Mouse (Mus musculus) hindbrain, postnatal 0 days (tissue): ENCODE data around the gene Lactb. TPM values are rescaled to one million over a fixed set of nuclear protein-coding genes. Genes with fewer than 3 reads are reported as not detected.

ENCODE experiments used
- ATAC-seq: fragments of 200-750 bp; cut with Nextera tagmentation; 2 replicates; pipeline ENCODE4 v1.8.0; 2017; ENCODE audit warnings: mild to moderate bottlenecking, moderate TSS enrichment, moderate library complexity
- DNase-seq: peaks from one replicate; pipeline ENCODE4 v3.0.0-alpha.2; 2015; ENCODE audit warnings: low spot score
- H3K27ac ChIP-seq: fragments of 300-500 bp; sonication (generic); 2 replicates; pipeline ENCODE4 v1.5.1; 2014; ENCODE audit warnings: mild to moderate bottlenecking
- H3K27me3 ChIP-seq: fragments of 300-500 bp; sonication (generic); 2 replicates; pipeline ENCODE4 v1.6.1; 2014; ENCODE audit warnings: low read length, mixed read lengths; ENCODE audit not compliant: insufficient read depth
- H3K36me3 ChIP-seq: fragments of 300-500 bp; sonication (generic); 2 replicates; pipeline ENCODE4 v1.6.1; 2014; ENCODE audit warnings: low read length, mixed read lengths; ENCODE audit not compliant: insufficient read depth
- H3K4me1 ChIP-seq: fragments of 300-500 bp; sonication (generic); 2 replicates; pipeline ENCODE4 v1.6.1; 2014; ENCODE audit warnings: antibody characterized with exemption, low read length, mixed read lengths; ENCODE audit not compliant: insufficient read depth
- H3K4me2 ChIP-seq: fragments of 300-500 bp; sonication (generic); 2 replicates; pipeline ENCODE4 v1.6.1; 2014; ENCODE audit warnings: low read depth, mild to moderate bottlenecking, low read length, moderate library complexity, mixed read lengths
- H3K4me3 ChIP-seq: fragments of 300-500 bp; sonication (generic); 2 replicates; pipeline ENCODE4 v1.5.1; 2014; ENCODE audit warnings: low read length
- H3K9ac ChIP-seq: fragments of 300-500 bp; sonication (generic); replicated peaks from 2 replicates; pipeline ENCODE4 v1.6.1; 2014; ENCODE audit warnings: mild to moderate bottlenecking, low read length, moderate library complexity, mixed read lengths
- H3K9me3 ChIP-seq: fragments of 300-500 bp; sonication (generic); 2 replicates; pipeline ENCODE4 v1.6.1; 2016; ENCODE audit warnings: low read length, mixed read lengths
- CTCF ChIP-seq: IDR thresholded peaks from 2 replicates; pipeline ENCODE4 v1.5.1; 2016; ENCODE audit warnings: antibody characterized with exemption, control low read depth, low read depth
- WGBS: fragments of 180-500 bp; shearing (Covaris S2); extraction: QIAGEN DNeasy Blood & Tissue Kit; methylation state at CpG from one replicate; pipeline ENCODE4 v1.1.7; 2014; 5-methylcytosine and 5-hydroxymethylcytosine counted together
- polyA plus RNA-seq: library from polyadenylated mRNA; unstranded; fragments of >200 nt; fragmentation: Nextera tagmentation; extraction: Ambion mirVana; gene quantifications from 2 replicates; pipeline ENCODE4 v1.2.1, GENCODE M21; 2015
- total RNA-seq: library from RNA; depleted of rRNA; stranded (reverse); fragments of >200 nt; gene quantifications from 2 replicates; pipeline ENCODE4 v1.2.3, GENCODE M21; 2014

The Lactb gene
- total and polyA plus RNA-seq, 2 experiments from 2014 or later, result 12.8 to 13.1 TPM

GRCm38 (mm10) chr9:67006376-67006775 lies 31.1 kb upstream of the Lactb start:
- Histone ChIP-seq H3K36me3 (no peaks in the 10 kb centered on the region), H3K4me3 (no peak overlapping the region), H3K4me1 (no peaks in the 10 kb centered on the region), H3K9ac (no peak overlapping the region), H3K27me3 (no peaks in the 10 kb centered on the region), H3K27ac (no peak overlapping the region), H3K9me3 (no peaks in the 10 kb centered on the region), H3K4me2 (no peak overlapping the region)
- TF ChIP-seq CTCF, result no peak
- WGBS, result 71% methylated on average over 4 of the region's 4 CpGs
- DNase-seq (no peak), ATAC-seq (no peak)

GRCm38 (mm10) chr9:67005161-67005742 lies 30.0 kb upstream of the Lactb start:
- ATAC-seq (peak; percentile 70), DNase-seq (peak; percentile 71)
- Histone ChIP-seq H3K9me3 (no peaks in the 10 kb centered on the region), H3K27ac (peak overlapping the region; percentile 1; the same call in 1 of the 2 replicates), H3K4me2 (no peak overlapping the region), H3K9ac (no peak overlapping the region; the same call in 1 of the 2 replicates), H3K36me3 (no peaks in the 10 kb centered on the region), H3K4me3 (no peak overlapping the region), H3K4me1 (no peaks in the 10 kb centered on the region), H3K27me3 (no peaks in the 10 kb centered on the region)
- WGBS, result 51% methylated on average over 11 of the region's 11 CpGs
- no peak for TF ChIP-seq CTCF

GRCm38 (mm10) chr9:67003656-67004055 lies 28.4 kb upstream of the Lactb start:
- Histone ChIP-seq H3K4me2 (no peak overlapping the region), H3K36me3 (no peaks in the 10 kb centered on the region), H3K27ac (no peak overlapping the region), H3K9me3 (no peaks in the 10 kb centered on the region), H3K27me3 (no peaks in the 10 kb centered on the region), H3K9ac (no peak overlapping the region), H3K4me3 (no peak overlapping the region), H3K4me1 (no peaks in the 10 kb centered on the region)
- ATAC-seq (0 out of 2 replicates have a peak, but pooled peaks have one; percentile 9), DNase-seq (no peak)
- WGBS, result 58% methylated on average over 4 of the region's 4 CpGs
- no peak for TF ChIP-seq CTCF

- 29% methylated on average over 4 of the region's 4 CpGs for WGBS
- ATAC-seq (0 out of 2 replicates have a peak, but pooled peaks have one; percentile 10), DNase-seq (no peak)
- Histone ChIP-seq H3K36me3 (no peaks in the 10 kb centered on the region), H3K4me3 (no peak overlapping the region), H3K27me3 (no peaks in the 10 kb centered on the region), H3K4me1 (no peaks in the 10 kb centered on the region), H3K9me3 (no peaks in the 10 kb centered on the region), H3K27ac (no peak overlapping the region), H3K4me2 (no peak overlapping the region), H3K9ac (no peak overlapping the region)
- no peak for TF ChIP-seq CTCF
These were observed 27.9 kb upstream of the Lactb start for GRCm38 (mm10) chr9:67003156-67003555.

GRCm38 (mm10) chr9:67001506-67001905 lies 26.2 kb upstream of the Lactb start:
- ATAC-seq (0 out of 2 replicates have a peak, but pooled peaks have one; percentile 1), DNase-seq (no peak)
- WGBS, result 78% methylated on average over 4 of the region's 4 CpGs
- no peaks in the 10 kb centered on the region for H3K36me3 ChIP-seq
- no peak overlapping the region for H3K4me2 ChIP-seq
- no peaks in the 10 kb centered on the region for H3K4me1 ChIP-seq
- no peak overlapping the region for H3K9ac ChIP-seq
- 0 out of 2 replicates have a peak overlapping the region, but pooled peaks have one; percentile 15 for H3K27ac ChIP-seq
- no peaks in the 10 kb centered on the region for H3K27me3 ChIP-seq
- H3K9me3 ChIP-seq, result no peaks in the 10 kb centered on the region
- H3K4me3 ChIP-seq, result no peak overlapping the region
- TF ChIP-seq CTCF, result no peak

GRCm38 (mm10) chr9:67001050-67001449 lies 25.8 kb upstream of the Lactb start:
- peak; percentile 82 for TF ChIP-seq CTCF
- Histone ChIP-seq H3K4me3 (no peak overlapping the region), H3K4me2 (no peak overlapping the region), H3K27ac (0 out of 2 replicates have a peak overlapping the region, but pooled peaks have one; percentile 15), H3K27me3 (no peaks in the 10 kb centered on the region), H3K9me3 (no peaks in the 10 kb centered on the region), H3K36me3 (no peaks in the 10 kb centered on the region), H3K4me1 (no peaks in the 10 kb centered on the region), H3K9ac (no peak overlapping the region)
- 5% methylated on average over 6 of the region's 6 CpGs for WGBS
- DNase-seq, result peak; percentile 92
- peak; percentile 78 for ATAC-seq

- no peak overlapping the region for H3K4me2 ChIP-seq
- H3K27me3 ChIP-seq, result no peaks in the 10 kb centered on the region
- no peaks in the 10 kb centered on the region for H3K9me3 ChIP-seq
- no peak for TF ChIP-seq CTCF
- no peak overlapping the region for H3K4me3 ChIP-seq
- H3K27ac ChIP-seq, result no peak overlapping the region
- DNase-seq (no peak), ATAC-seq (no peak)
- H3K36me3 ChIP-seq, result no peaks in the 10 kb centered on the region
- 88% methylated on average over 8 of the region's 8 CpGs for WGBS
- no peaks in the 10 kb centered on the region for H3K4me1 ChIP-seq
- H3K9ac ChIP-seq, result no peak overlapping the region
These were observed 24.4 kb upstream of the Lactb start for GRCm38 (mm10) chr9:66999698-67000097.
